Mouse (Mus musculus) CH12.LX (cell line): Measurements from ENCODE around the gene Mmp9. TPM values are rescaled to one million over a fixed set of nuclear protein-coding genes. Genes with fewer than 3 reads are reported as not detected.
A peak's percentile ranks its signal among the peaks of the same experiment; 100 is the strongest.

Source experiments
- DNase-seq: peaks from one replicate; pipeline ENCODE4 v3.0.0-alpha.2; 2013; ENCODE audit errors: extremely low read depth
- H3K27ac ChIP-seq: 2 replicates; pipeline ENCODE4 v1.5.1; 2012; ENCODE audit warnings: low read depth, mild to moderate bottlenecking, control low read depth, moderate library complexity; ENCODE audit not compliant: insufficient read depth
- H3K27me3 ChIP-seq: replicated peaks from 2 replicates; pipeline ENCODE3; 2012; ENCODE audit warnings: inconsistent platforms
- H3K36me3 ChIP-seq, 2 experiments: replicated peaks in 1 of 2; 2 replicates each; pipeline versions ENCODE3 to v1.6.1; 2012; ENCODE audit warnings: inconsistent platforms in 1 of 2, low read length in 1 of 2, mild to moderate bottlenecking in 1 of 2, mixed read lengths in 1 of 2, moderate library complexity in 1 of 2; ENCODE audit not compliant: control insufficient read depth in 1 of 2, insufficient read depth in 1 of 2
- H3K4me1 ChIP-seq, 2 experiments: 2 replicates each; pipeline ENCODE4 v1.6.1; 2012; ENCODE audit warnings: inconsistent platforms in 1 of 2, moderate library complexity in 1 of 2; ENCODE audit not compliant: insufficient read depth in 2 of 2, control insufficient read depth in 1 of 2
- H3K4me2 ChIP-seq: 2 replicates; pipeline ENCODE4 v1.6.1; 2012; ENCODE audit warnings: low read depth, mild to moderate bottlenecking, control low read depth; ENCODE audit not compliant: poor library complexity, insufficient read depth, severe bottlenecking
- H3K4me3 ChIP-seq, 3 experiments: fragments of 150-350 bp in 1 of 3; sonication (generic) in 1 of 3; replicated peaks in 1 of 3; 2 replicates each; pipeline versions ENCODE3 to v1.5.1; 2011 to 2012; ENCODE audit warnings: low read depth in 2 of 3, low read length in 2 of 3, mild to moderate bottlenecking in 2 of 3, moderate library complexity in 2 of 3, control low read depth in 1 of 3, improper control_type of control experiment in 1 of 3, inconsistent platforms in 1 of 3, mixed read lengths in 1 of 3; ENCODE audit not compliant: poor library complexity in 1 of 3
- H3K79me2 ChIP-seq: replicated peaks from 2 replicates; pipeline ENCODE4 v1.6.1; 2012; ENCODE audit warnings: mild to moderate bottlenecking, moderate library complexity; ENCODE audit not compliant: control insufficient read depth, poor library complexity, insufficient read depth, severe bottlenecking; ENCODE audit errors: extremely low read depth
- H3K9ac ChIP-seq: 2 replicates; pipeline ENCODE4 v1.6.1; 2012; ENCODE audit warnings: low read depth, mild to moderate bottlenecking, control low read depth, moderate library complexity; ENCODE audit not compliant: insufficient read depth
- H3K9me3 ChIP-seq: replicated peaks from 2 replicates; pipeline ENCODE3; 2012; ENCODE audit warnings: low read length, inconsistent platforms, mixed read lengths
- BHLHE40 ChIP-seq: IDR thresholded peaks from 2 replicates; pipeline ENCODE4 v1.6.1; 2011; ENCODE audit warnings: mild to moderate bottlenecking, low read depth, low read length, improper control_type of control experiment
- CHD1 ChIP-seq: IDR thresholded peaks from 2 replicates; pipeline ENCODE4 v1.6.1; 2012; ENCODE audit warnings: low read depth, low read length, improper control_type of control experiment, inconsistent platforms
- CHD2 ChIP-seq: IDR thresholded peaks from 2 replicates; pipeline ENCODE4 v1.6.1; 2011; ENCODE audit warnings: low read length, improper control_type of control experiment
- CTCF ChIP-seq, 2 experiments: IDR thresholded peaks in 1 of 2; conservative IDR thresholded peaks in 1 of 2; 2 replicates each; pipeline ENCODE4 v1.5.1; 2011 to 2012; ENCODE audit warnings: low read depth in 2 of 2, low read length in 2 of 2, improper control_type of control experiment in 1 of 2, inconsistent platforms in 1 of 2, mild to moderate bottlenecking in 1 of 2, moderate library complexity in 1 of 2
- E2F4 ChIP-seq: IDR thresholded peaks from 2 replicates; pipeline ENCODE4 v1.6.1; 2011; ENCODE audit warnings: low read depth, low read length, improper control_type of control experiment; ENCODE audit not compliant: insufficient replicate concordance
- ELF1 ChIP-seq: IDR thresholded peaks from 2 replicates; pipeline ENCODE4 v1.6.1; 2014; ENCODE audit warnings: low read depth, mild to moderate bottlenecking, inconsistent platforms, low read length, improper control_type of control experiment
- EP300 ChIP-seq: IDR thresholded peaks from 2 replicates; pipeline ENCODE4 v1.6.1; 2011; ENCODE audit warnings: low read length, improper control_type of control experiment
- ETS1 ChIP-seq: conservative IDR thresholded peaks from 2 replicates; pipeline ENCODE4 v1.6.1; 2012; ENCODE audit warnings: low read depth, mild to moderate bottlenecking, inconsistent platforms, low read length, improper control_type of control experiment, moderate library complexity
- GABPA ChIP-seq: IDR thresholded peaks from 2 replicates; pipeline ENCODE4 v1.6.1; 2012; ENCODE audit warnings: low read depth, low read length, improper control_type of control experiment, inconsistent platforms; ENCODE audit not compliant: insufficient replicate concordance
- HCFC1 ChIP-seq: IDR thresholded peaks from 2 replicates; pipeline ENCODE4 v1.6.1; 2012; ENCODE audit warnings: low read depth, mild to moderate bottlenecking, inconsistent platforms, low read length, improper control_type of control experiment
- IRF4 ChIP-seq: IDR thresholded peaks from 2 replicates; pipeline ENCODE4 v1.6.1; 2014; ENCODE audit warnings: low read depth, mild to moderate bottlenecking, inconsistent platforms, low read length, improper control_type of control experiment
- JUN ChIP-seq: IDR thresholded peaks from 2 replicates; pipeline ENCODE4 v1.6.1; 2011; ENCODE audit warnings: low read depth, mild to moderate bottlenecking, low read length, improper control_type of control experiment, moderate library complexity; ENCODE audit not compliant: insufficient read depth
- JUND ChIP-seq: conservative IDR thresholded peaks from 2 replicates; pipeline ENCODE4 v1.6.1; 2011; ENCODE audit warnings: low read depth, low read length, improper control_type of control experiment
- KAT2A ChIP-seq: IDR thresholded peaks from 2 replicates; pipeline ENCODE4 v1.6.1; 2012; ENCODE audit warnings: low read length, improper control_type of control experiment, inconsistent platforms; ENCODE audit not compliant: insufficient replicate concordance
- MAFK ChIP-seq: IDR thresholded peaks from 2 replicates; pipeline ENCODE4 v1.6.1; 2011; ENCODE audit warnings: low read length, improper control_type of control experiment; ENCODE audit not compliant: insufficient replicate concordance
- MAX ChIP-seq: IDR thresholded peaks from 2 replicates; pipeline ENCODE4 v1.6.1; 2011; ENCODE audit warnings: low read length, improper control_type of control experiment
- MAZ ChIP-seq: IDR thresholded peaks from 2 replicates; pipeline ENCODE4 v1.6.1; 2012; ENCODE audit warnings: low read depth, mild to moderate bottlenecking, inconsistent platforms, low read length, improper control_type of control experiment, moderate library complexity
- MEF2A ChIP-seq: IDR thresholded peaks from 2 replicates; pipeline ENCODE4 v1.6.1; 2014; ENCODE audit warnings: low read depth, mild to moderate bottlenecking, inconsistent platforms, low read length, improper control_type of control experiment, borderline replicate concordance
- MXI1 ChIP-seq: IDR thresholded peaks from 2 replicates; pipeline ENCODE4 v1.6.1; 2011; ENCODE audit warnings: mild to moderate bottlenecking, low read depth, low read length, improper control_type of control experiment
- MYC ChIP-seq: IDR thresholded peaks from 2 replicates; pipeline ENCODE4 v1.6.1; 2011; ENCODE audit warnings: low read depth, mild to moderate bottlenecking, improper control_type of control experiment, low read length
- NELFE ChIP-seq: IDR thresholded peaks from 2 replicates; pipeline ENCODE4 v1.6.1; 2011; ENCODE audit warnings: low read depth, low read length, improper control_type of control experiment
- NRF1 ChIP-seq: IDR thresholded peaks from 2 replicates; pipeline ENCODE4 v1.6.1; 2014; ENCODE audit warnings: low read depth, mild to moderate bottlenecking, inconsistent platforms, low read length, improper control_type of control experiment, moderate library complexity
- PAX5 ChIP-seq: IDR thresholded peaks from 2 replicates; pipeline ENCODE4 v1.6.1; 2012; ENCODE audit warnings: low read length, inconsistent platforms, mixed read lengths
- POLR2A ChIP-seq: IDR thresholded peaks from 2 replicates; pipeline ENCODE4 v1.6.1; 2011; ENCODE audit warnings: low read depth, mild to moderate bottlenecking, improper control_type of control experiment, low read length
- POLR2AphosphoS2 ChIP-seq: IDR thresholded peaks from 2 replicates; pipeline ENCODE4 v1.6.1; 2011; ENCODE audit warnings: low read depth, low read length, improper control_type of control experiment
- RAD21 ChIP-seq: IDR thresholded peaks from 2 replicates; pipeline ENCODE4 v1.6.1; 2011; ENCODE audit warnings: low read depth, mild to moderate bottlenecking, low read length, improper control_type of control experiment, moderate library complexity
- SIN3A ChIP-seq: IDR thresholded peaks from 2 replicates; pipeline ENCODE4 v1.6.1; 2012; ENCODE audit warnings: low read length, improper control_type of control experiment, inconsistent platforms
- SMC3 ChIP-seq: IDR thresholded peaks from 2 replicates; pipeline ENCODE4 v1.6.1; 2011; ENCODE audit warnings: low read depth, low read length, improper control_type of control experiment
- TBP ChIP-seq: conservative IDR thresholded peaks from 2 replicates; pipeline ENCODE4 v1.6.1; 2011; ENCODE audit warnings: low read depth, low read length, improper control_type of control experiment
- TCF12 ChIP-seq: IDR thresholded peaks from 2 replicates; pipeline ENCODE4 v1.6.1; 2014; ENCODE audit warnings: low read depth, mild to moderate bottlenecking, inconsistent platforms, low read length, improper control_type of control experiment
- UBTF ChIP-seq: IDR thresholded peaks from 2 replicates; pipeline ENCODE4 v1.6.1; 2012; ENCODE audit warnings: low read depth, mild to moderate bottlenecking, inconsistent platforms, low read length, improper control_type of control experiment, moderate library complexity
- USF1 ChIP-seq: IDR thresholded peaks from 2 replicates; pipeline ENCODE4 v1.6.1; 2014; ENCODE audit warnings: low read depth, mild to moderate bottlenecking, inconsistent platforms, low read length, improper control_type of control experiment
- USF2 ChIP-seq: conservative IDR thresholded peaks from 2 replicates; pipeline ENCODE4 v1.6.1; 2011; ENCODE audit warnings: low read depth, low read length, improper control_type of control experiment
- ZC3H11A ChIP-seq: IDR thresholded peaks from 2 replicates; pipeline ENCODE4 v1.6.1; 2012; ENCODE audit warnings: low read depth, mild to moderate bottlenecking, inconsistent platforms, low read length, improper control_type of control experiment
- ZKSCAN1 ChIP-seq: IDR thresholded peaks from 2 replicates; pipeline ENCODE4 v1.6.1; 2012; ENCODE audit warnings: low read depth, inconsistent platforms, low read length, improper control_type of control experiment, borderline replicate concordance
- ZMIZ1 ChIP-seq: IDR thresholded peaks from 2 replicates; pipeline ENCODE4 v1.6.1; 2012; ENCODE audit warnings: low read depth, mild to moderate bottlenecking, inconsistent platforms, low read length, improper control_type of control experiment
- ZNF384 ChIP-seq: IDR thresholded peaks from 2 replicates; pipeline ENCODE4 v1.6.1; 2012; ENCODE audit warnings: low read depth, low read length, improper control_type of control experiment, inconsistent platforms
- dilution Hi-C: fragments of 300-500 bp; cut with MboI; formaldehyde crosslinking; loops from 2 replicates; pipeline ENCODE4 v1.14.3; 2020; ENCODE audit warnings: low sequenced_read_pairs; ENCODE audit not compliant: extremely low pct_unique_long_range_greater_than_20kb, extremely low pct_ligation_motif_present
- in situ Hi-C: fragments of 300-500 bp; cut with MboI; formaldehyde crosslinking; loops from 3 replicates; pipeline ENCODE4 v1.14.3; 2019; ENCODE audit warnings: low sequenced_read_pairs, low pct_ligation_motif_present, low pct_unique_long_range_greater_than_20kb, mixed read lengths
- polyA plus RNA-seq: library from polyadenylated mRNA; unstranded; fragments of >175 nt; gene quantifications from 2 replicates; pipeline ENCODE4 v1.2.1, GENCODE M21; 2012; ENCODE audit warnings: low read depth; ENCODE audit not compliant: insufficient read length
- total RNA-seq, 2 experiments: library from RNA; depleted of rRNA; stranded (reverse); fragments of 300-350 nt in 1 of 2; fragments of >200 nt in 1 of 2; gene quantifications; 2 replicates each; pipeline ENCODE4 v1.2.3; 2012 to 2014

The Mmp9 gene
- total and polyA plus RNA-seq, 3 experiments = not detected

- Histone ChIP-seq H3K9ac (peak within 1 kb of the TSS; percentile 90), H3K9me3 (peaks cover 14% of the 10 kb centered on the region), H3K27ac (peak within 1 kb of the TSS; percentile 93), H3K27me3 (no peaks in the 10 kb centered on the region), H3K4me2 (peak within 1 kb of the TSS; percentile 65), H3K4me3 (peak within 1 kb of the TSS; percentile 87 to 99 (median 90)), H3K4me1 (peaks cover 12 to 33% of the 10 kb centered on the region in 2 experiments), H3K79me2 (peaks cover 10% of the 10 kb centered on the region), H3K36me3 (peaks cover 25 to 35% of the 10 kb centered on the region in 2 experiments)
- dilution Hi-C loops (no loop called here), in situ Hi-C loops (no loop called here)
- peak; percentile 88 for DNase-seq
- TF ChIP-seq MAFK (peak; percentile 36; the same call in 1 of the 2 replicates), USF1 (peak; percentile 4; the same call in 1 of the 2 replicates), POLR2A (peak; percentile 90), MYC (no peak; the same call in none of the 2 replicates), E2F4 (0 out of 2 replicates have a peak, but pooled peaks have one; percentile 43), JUN (peak; percentile 59), CHD1 (0 out of 2 replicates have a peak, but pooled peaks have one; percentile 21), SIN3A (peak; percentile 81; the same call in 1 of the 2 replicates), NELFE (peak; percentile 91), GABPA (no peak), ELF1 (peak; percentile 89), BHLHE40 (peak; percentile 53), CHD2 (peak; percentile 90), MAZ (peak; percentile 70; the same call in 1 of the 2 replicates), MEF2A (peak; percentile 72), ZNF384 (0 out of 2 replicates have a peak, but pooled peaks have one; percentile 29), POLR2AphosphoS2 (peak; percentile 80; the same call in 1 of the 2 replicates), HCFC1 (peak; percentile 79), ZC3H11A (no peak), EP300 (peak; percentile 42), MXI1 (peak; percentile 57; the same call in 1 of the 2 replicates), IRF4 (peak; percentile 68), ZKSCAN1 (peak; percentile 40; the same call in 1 of the 2 replicates), MAX (peak; percentile 99), CTCF (conservative IDR thresholded peaks at IDR 0.05 in 1 of 2, IDR thresholded peaks at IDR 0.05 in 1 of 2; ENCODE audit: low read depth in 2 of 2, low read length in 2 of 2) (peak in 1 of 2 experiments; percentile 44; a peak in 2 of 4 replicates), NRF1 (peak; percentile 36; the same call in 1 of the 2 replicates), PAX5 (no peak), UBTF (no peak), ETS1 (peak; percentile 66), SMC3 (no peak; the same call in 1 of the 2 replicates), ZMIZ1 (peak; percentile 74), TCF12 (peak; percentile 73), TBP (peak; percentile 63; the same call in 1 of the 2 replicates), RAD21 (no peak), USF2 (no peak), KAT2A (peak; percentile 98), JUND (peak; percentile 80)
Measured at GRCm38 (mm10) chr2:164911086-164912048, 29.2 kb upstream of the Mmp9 start, which contains the start of gene Zfp335. Gene Zfp335, minus strand, starts transcription at chr2:164911757.
